Mouse (Mus musculus): ENCODE measurements around the gene Arf6. TPM values are rescaled to one million over a fixed set of nuclear protein-coding genes. Genes with fewer than 3 reads are reported as not detected.

Arf6 gene
- polyA plus RNA-seq, 1 experiment from 2014 or later: 45.6 TPM

Small RNA genes within 50 kb of the gene (microRNA-seq; reads per million reads assigned to microRNA genes)
- not detected for gene Gm47299
- gene Gm47305: not detected

Other genes with a start within 250 kb of the Arf6 start
- 1,295 and 1,533 TPM in 2 replicates for gene Rps29, start 213.0 kb upstream of the Arf6 start, polyA plus RNA-seq (2016; fragmentation: Nextera tagmentation; extraction: Ambion mirVana)
- 30.6 and 31.1 TPM in 2 replicates for gene Lrr1, start 203.3 kb upstream of the Arf6 start, polyA plus RNA-seq (2016; fragmentation: Nextera tagmentation; extraction: Ambion mirVana)
- 536 and 653 TPM in 2 replicates for gene Rpl36al, start 188.1 kb upstream of the Arf6 start, polyA plus RNA-seq (2016; fragmentation: Nextera tagmentation; extraction: Ambion mirVana)
- 35.4 and 37.9 TPM in 2 replicates for gene Mgat2, start 188.0 kb upstream of the Arf6 start, polyA plus RNA-seq (2016; fragmentation: Nextera tagmentation; extraction: Ambion mirVana)
- 54.8 and 61.0 TPM in 2 replicates for gene Gm49383, start 175.0 kb upstream of the Arf6 start, polyA plus RNA-seq (2016; fragmentation: Nextera tagmentation; extraction: Ambion mirVana)
- gene Dnaaf2, start 173.7 kb upstream of the Arf6 start, polyA plus RNA-seq (2016; fragmentation: Nextera tagmentation; extraction: Ambion mirVana): 16.7 and 17.0 TPM in 2 replicates
- gene Gm49384, start 167.9 kb upstream of the Arf6 start, polyA plus RNA-seq (2016; fragmentation: Nextera tagmentation; extraction: Ambion mirVana): 53.5 and 55.2 TPM in 2 replicates
- gene Pole2, start 144.0 kb upstream of the Arf6 start, polyA plus RNA-seq (2016; fragmentation: Nextera tagmentation; extraction: Ambion mirVana): 32.6 and 35.3 TPM in 2 replicates
- 2.5 and 2.6 TPM in 2 replicates for gene Klhdc1, start 131.0 kb upstream of the Arf6 start, polyA plus RNA-seq (2016; fragmentation: Nextera tagmentation; extraction: Ambion mirVana)
- 193 and 203 TPM in 2 replicates for gene Klhdc2, start 75.5 kb upstream of the Arf6 start, polyA plus RNA-seq (2016; fragmentation: Nextera tagmentation; extraction: Ambion mirVana)
- gene Nemf, start 15.0 kb upstream of the Arf6 start, polyA plus RNA-seq (2016; fragmentation: Nextera tagmentation; extraction: Ambion mirVana): 81.0 and 87.6 TPM in 2 replicates
- 1.4 and 1.7 TPM in 2 replicates for gene Gm9887, start 308 bp downstream of the Arf6 start, polyA plus RNA-seq (2016; fragmentation: Nextera tagmentation; extraction: Ambion mirVana)
- gene Vcpkmt, start 210.9 kb downstream of the Arf6 start, polyA plus RNA-seq (2016; fragmentation: Nextera tagmentation; extraction: Ambion mirVana): 37.0 and 40.3 TPM in 2 replicates